Mouse (Mus musculus) kidney, adult 8-10 months (tissue): ENCODE data around the gene Trmt11.
"Not testable (repeated sequence)": the region's sequence is repeated elsewhere in the genome, so short reads cannot be mapped to it uniquely, and the experiment has no call there.

Experiments
- DNase-seq, 2 experiments: peaks; one replicate each; pipeline ENCODE4 v3.0.0; 2022

Trmt11 gene

DNA sequence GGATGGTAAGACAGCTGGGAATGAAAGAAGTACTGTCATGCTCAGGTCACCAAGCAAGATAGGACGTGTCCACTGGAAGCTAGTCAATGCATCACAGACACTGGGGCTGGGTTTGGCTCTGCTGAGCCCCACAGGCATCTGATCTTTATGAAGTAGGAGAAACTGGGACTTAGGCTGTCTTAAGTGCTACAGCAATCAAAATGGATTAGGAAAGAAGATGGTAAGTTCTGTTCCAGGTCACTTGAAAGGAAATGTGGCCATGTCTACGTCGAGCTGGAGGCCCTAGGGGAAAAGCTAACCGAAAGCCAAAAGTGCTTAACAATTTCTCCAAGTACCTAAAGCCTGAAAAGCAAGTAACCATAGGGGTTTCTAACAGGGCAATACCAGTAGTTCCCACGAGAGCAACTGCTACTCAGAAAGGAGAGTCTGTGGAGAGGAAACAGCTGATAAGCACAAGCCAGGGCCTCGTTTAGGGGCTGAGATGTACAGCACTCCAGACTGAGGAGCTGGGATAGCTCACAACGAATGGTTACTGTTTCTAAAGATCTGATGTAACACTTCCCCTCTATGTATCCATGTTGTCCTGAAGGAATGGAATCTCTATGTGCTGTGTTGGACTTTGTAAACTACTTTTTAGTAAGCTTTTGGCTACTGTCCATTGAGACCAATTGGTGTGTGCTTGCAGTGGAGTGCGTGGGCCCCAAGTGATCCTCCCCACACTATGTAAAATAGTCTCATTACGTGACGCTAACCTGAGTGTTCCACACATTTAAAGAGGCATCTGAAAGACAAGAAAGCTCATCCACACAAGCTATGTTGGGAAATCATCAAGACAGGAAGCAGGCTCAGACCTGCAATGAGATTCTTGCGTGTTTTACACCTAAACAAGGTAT is 44.6 kb downstream of the Trmt11 start:
- no peak for DNase-seq

DNA sequence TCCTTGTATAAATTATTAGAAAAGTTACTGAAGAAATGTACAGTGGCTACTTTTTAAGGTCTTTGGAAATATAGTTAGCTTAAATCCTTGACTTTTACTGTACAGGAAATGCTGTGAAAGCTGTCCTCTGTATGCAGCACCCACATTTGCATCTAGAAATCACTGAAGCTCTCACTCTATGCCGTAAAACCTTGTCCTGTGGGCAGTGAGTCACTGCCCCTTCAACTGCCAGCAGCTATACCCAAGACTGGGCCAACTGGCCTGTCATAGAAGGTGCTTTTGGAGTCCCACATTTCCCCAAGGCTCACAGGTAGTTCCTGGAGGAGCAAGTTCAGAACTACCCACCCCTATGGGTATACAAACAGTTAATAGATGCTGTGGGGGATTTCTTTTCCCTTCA is 48.2 kb downstream of the Trmt11 start:
- no peak for DNase-seq

GRCm38 (mm10) chr10:30549974-30550373 is 50.6 kb downstream of the Trmt11 start:
- DNase-seq, result no peak

GRCm38 (mm10) chr10:30538538-30538815 is 62.1 kb downstream of the Trmt11 start:
- DNase-seq, result no peak

GRCm38 (mm10) chr10:30537734-30538537 is 62.6 kb downstream of the Trmt11 start:
- DNase-seq, result no peak

DNA sequence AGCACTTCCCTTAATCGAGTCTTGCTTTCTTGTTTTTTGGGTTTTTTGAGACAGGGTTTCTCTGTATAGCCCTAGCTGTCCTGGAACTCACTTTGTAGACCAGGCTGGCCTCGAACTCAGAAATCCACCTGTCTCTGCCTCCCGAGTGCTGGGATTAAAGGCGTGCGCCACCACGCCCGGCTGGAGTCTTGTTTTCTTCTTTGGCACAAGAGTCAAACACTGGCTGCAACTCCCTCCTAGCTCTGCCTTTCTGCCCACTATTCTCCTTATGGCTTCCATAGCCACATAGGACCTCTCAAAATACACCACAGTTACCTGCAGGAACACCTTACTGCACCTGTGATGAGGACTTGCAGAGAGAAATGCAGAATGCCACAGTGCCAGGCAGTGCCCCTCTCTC is 64.6 kb downstream of the Trmt11 start:
- not testable (repeated sequence) for DNase-seq

- no peak for DNase-seq
These were observed 73.4 kb downstream of the Trmt11 start for GRCm38 (mm10) chr10:30527122-30527521.

GRCm38 (mm10) chr10:30521727-30522126 is 78.8 kb downstream of the Trmt11 start:
- DNase-seq, result no peak

GRCm38 (mm10) chr10:30519143-30519542 is 81.4 kb downstream of the Trmt11 start:
- no peak for DNase-seq

GRCm38 (mm10) chr10:30517224-30517623 is 83.3 kb downstream of the Trmt11 start:
- no peak for DNase-seq

GRCm38 (mm10) chr10:30516771-30517170 is 83.8 kb downstream of the Trmt11 start:
- no peak for DNase-seq

- DNase-seq, result no peak
These were observed 95.8 kb downstream of the Trmt11 start for GRCm38 (mm10) chr10:30504736-30505135.

DNA sequence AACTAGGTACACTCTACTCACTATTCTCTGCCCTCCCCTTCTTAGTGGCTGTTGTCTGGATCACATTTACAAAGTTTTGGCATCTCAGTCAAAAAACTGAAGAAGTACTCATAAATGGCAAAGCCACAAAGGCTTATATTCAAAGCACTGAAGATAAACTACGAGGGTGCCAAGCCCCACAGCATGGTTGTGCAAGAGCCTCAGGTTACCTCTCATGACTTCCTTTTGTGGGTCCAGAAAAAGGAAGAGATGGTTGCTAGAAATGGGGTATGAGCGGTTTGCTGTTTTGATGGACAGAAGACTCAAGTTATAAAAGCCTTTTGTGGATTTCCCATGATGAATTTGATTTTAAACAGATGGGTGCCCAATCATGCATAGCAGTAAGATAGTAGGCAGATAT is 97.4 kb downstream of the Trmt11 start:
- no peak for DNase-seq

DNA sequence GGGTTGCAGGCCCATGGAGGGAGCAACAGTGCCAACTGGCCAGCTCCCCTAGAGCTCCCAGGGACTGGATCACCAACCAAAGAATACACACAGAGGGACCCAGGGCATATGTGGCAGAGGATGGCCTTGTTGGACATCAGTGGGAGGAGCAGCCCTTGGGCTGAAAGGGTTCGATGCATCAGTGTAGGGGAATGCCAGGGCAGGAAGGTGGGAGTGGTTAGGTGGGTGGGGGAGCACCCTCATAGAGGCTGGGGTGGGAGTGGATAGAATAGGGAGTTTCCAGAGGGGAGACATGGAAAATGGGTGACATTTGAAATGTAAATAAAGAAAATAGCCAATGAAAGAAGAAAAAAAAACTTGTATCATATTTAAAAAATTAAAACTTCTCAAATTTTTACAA is 97.8 kb downstream of the Trmt11 start:
- DNase-seq, result no peak

- not testable (repeated sequence) for DNase-seq
These were observed 102.3 kb downstream of the Trmt11 start for GRCm38 (mm10) chr10:30498223-30498622.
